Mouse (Mus musculus) heart, adult 18-20 months (tissue): ENCODE measurements around the gene Dhrs4. TPM values are rescaled to one million over a fixed set of nuclear protein-coding genes. Genes with fewer than 3 reads are reported as not detected.

Experiments
- DNase-seq, 2 experiments: peaks; one replicate each; pipeline ENCODE4 v3.0.0; 2021 to 2022; ENCODE audit warnings: mixed read lengths in 1 of 2
- total RNA-seq, 2 experiments: library from RNA; stranded (reverse); gene quantifications; 2 replicates each; pipeline ENCODE4 v1.2.3; 2021

Gene Dhrs4
- total RNA-seq, 2 experiments from 2014 or later: 127 to 134 TPM

- no peak for DNase-seq
Observed at GRCm38 (mm10) chr14:55486836-55487235, 8.3 kb downstream of the Dhrs4 start.

- DNase-seq: peak; percentile 73
Observed at GRCm38 (mm10) chr14:55490361-55491201, 12.0 kb downstream of the Dhrs4 start, which contains the start of gene Carmil3. Gene Carmil3, plus strand, starts transcription at chr14:55490651.

- peak; percentile 73 to 76 for DNase-seq
Observed at GRCm38 (mm10) chr14:55491291-55491833, 12.8 kb downstream of the Dhrs4 start.

- no peak for DNase-seq
Observed at GRCm38 (mm10) chr14:55492103-55492502, 13.5 kb downstream of the Dhrs4 start.

GRCm38 (mm10) chr14:55495509-55496240, 17.1 kb downstream of the Dhrs4 start:
- DNase-seq: no peak

- DNase-seq: no peak
Observed at GRCm38 (mm10) chr14:55496761-55497448, 18.3 kb downstream of the Dhrs4 start.

- DNase-seq: peak; percentile 85 to 94
Observed at GRCm38 (mm10) chr14:55497449-55497821, 18.9 kb downstream of the Dhrs4 start.

GRCm38 (mm10) chr14:55505612-55506011, 27.1 kb downstream of the Dhrs4 start:
- no peak for DNase-seq

GRCm38 (mm10) chr14:55507801-55508200, 29.2 kb downstream of the Dhrs4 start:
- no peak for DNase-seq

- no peak for DNase-seq
Observed at GRCm38 (mm10) chr14:55509540-55509939, 31.0 kb downstream of the Dhrs4 start.

- DNase-seq: no peak
Observed at GRCm38 (mm10) chr14:55510125-55510731, 31.7 kb downstream of the Dhrs4 start, which contains the start of gene Cpne6. Gene Cpne6, plus strand, starts transcription at chr14:55510445.

GRCm38 (mm10) chr14:55511037-55511436, 32.5 kb downstream of the Dhrs4 start:
- no peak for DNase-seq

GRCm38 (mm10) chr14:55513927-55514326, 35.4 kb downstream of the Dhrs4 start:
- DNase-seq: no peak

- DNase-seq: no peak
Observed at GRCm38 (mm10) chr14:55515846-55516245, 37.3 kb downstream of the Dhrs4 start.

GRCm38 (mm10) chr14:55518897-55519296, 40.3 kb downstream of the Dhrs4 start:
- DNase-seq: no peak

GRCm38 (mm10) chr14:55519604-55520003, 41.0 kb downstream of the Dhrs4 start:
- DNase-seq: no peak

- no peak for DNase-seq
Observed at GRCm38 (mm10) chr14:55520451-55521361, 42.1 kb downstream of the Dhrs4 start.

GRCm38 (mm10) chr14:55524062-55524461, 45.5 kb downstream of the Dhrs4 start:
- DNase-seq: no peak

- DNase-seq: no peak
Observed at GRCm38 (mm10) chr14:55524785-55525184, 46.2 kb downstream of the Dhrs4 start, which contains the start of gene Nrl. Gene Nrl, minus strand, starts transcription at chr14:55524981.

GRCm38 (mm10) chr14:55526674-55527073, 48.1 kb downstream of the Dhrs4 start:
- DNase-seq: no peak

- DNase-seq: peak in 1 of 2 experiments; percentile 26
Observed at GRCm38 (mm10) chr14:55527940-55528339, 49.4 kb downstream of the Dhrs4 start.
